Mouse (Mus musculus): ENCODE results near the gene Srebf1.

DNA sequence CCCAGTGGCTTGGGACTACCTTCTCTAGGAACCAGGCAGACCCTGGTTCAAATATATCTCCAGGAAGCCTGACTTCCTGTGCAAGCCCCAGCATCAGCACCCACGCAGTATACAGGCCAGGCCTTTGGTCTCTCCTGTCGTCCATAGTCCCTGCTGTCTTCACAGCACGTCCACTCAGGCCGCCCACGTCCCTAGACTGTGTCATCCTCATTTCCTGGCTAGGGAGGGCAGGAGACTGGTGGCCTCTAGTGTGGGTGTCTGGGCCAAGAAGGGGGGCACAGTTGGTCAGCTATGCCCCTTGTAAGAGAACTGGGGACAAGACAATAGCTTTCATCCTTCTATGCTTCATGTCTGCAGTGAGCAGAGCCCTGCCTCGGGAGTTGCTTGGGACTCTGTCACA lies 29.8 kb downstream of the Srebf1 start:
- no peak for TF ChIP-seq POLR2A (IDR thresholded peaks at IDR 0.05; ENCODE audit: borderline replicate concordance, control insufficient read depth, low read depth, low read length)
- no peak for TF ChIP-seq CTCF (IDR thresholded peaks at IDR 0.05; ENCODE audit: control insufficient read depth, insufficient read depth, low read length)

All from bone marrow, adult 2 months (tissue).